Mouse (Mus musculus) adrenal gland, postnatal 0 days (tissue): ENCODE results near the gene Zfp850. TPM values are rescaled to one million over a fixed set of nuclear protein-coding genes. Genes with fewer than 3 reads are reported as not detected.

Source experiments
- polyA plus RNA-seq: library from polyadenylated mRNA; unstranded; fragments of >200 nt; fragmentation: Nextera tagmentation; extraction: Ambion mirVana; gene quantifications from 2 replicates; pipeline ENCODE4 v1.2.1, GENCODE M21; 2015

Gene Zfp850
- 1.2 and 1.9 TPM in 2 replicates for polyA plus RNA-seq

GRCm38 (mm10) chr7:28013549-28014444, at the start of gene Zfp850:
Zfp850 (minus strand) TSS chr7:28014115.

GRCm38 (mm10) chr7:28049476-28050409, 35.8 kb upstream of the Zfp850 start, which contains the start of gene Psmc4:
Psmc4 (minus strand) TSS chr7:28050101.

GRCm38 (mm10) chr7:27978683-27979528, 35.0 kb downstream of the Zfp850 start, which contains the start of gene Zfp780b:
Zfp780b (minus strand) TSS chr7:27979171.

Other genes starting within 250 kb of the Zfp850 start
- 1.7 and 1.9 TPM in 2 replicates for gene Zfp626, start 206.9 kb downstream of the Zfp850 start, polyA plus RNA-seq
- gene Zfp59, start 175.5 kb downstream of the Zfp850 start, polyA plus RNA-seq: 4.9 and 5.5 TPM in 2 replicates
- gene Zfp607a, start 156.6 kb downstream of the Zfp850 start, polyA plus RNA-seq: 2.8 and 3.5 TPM in 2 replicates
- gene Zfp974, start 84.7 kb downstream of the Zfp850 start, polyA plus RNA-seq: 8.7 and 9.0 TPM in 2 replicates
- gene Zfp780b, start 34.9 kb downstream of the Zfp850 start, polyA plus RNA-seq: 10.1 and 10.6 TPM in 2 replicates
- gene Psmc4, start 36.0 kb upstream of the Zfp850 start, polyA plus RNA-seq: 147 and 202 TPM in 2 replicates
- gene Fcgbp, start 57.1 kb upstream of the Zfp850 start, polyA plus RNA-seq: 0.19 and 1.4 TPM in 2 replicates
- gene 9530053A07Rik, start 115.4 kb upstream of the Zfp850 start, polyA plus RNA-seq: 0.02 TPM in 1 of 2 replicates, not detected in the other
- 48.1 and 65.3 TPM in 2 replicates for gene Fbl, start 155.6 kb upstream of the Zfp850 start, polyA plus RNA-seq
- 13.1 and 17.8 TPM in 2 replicates for gene Dyrk1b, start 165.4 kb upstream of the Zfp850 start, polyA plus RNA-seq